Mouse (Mus musculus) testis, adult 2 months (tissue): ENCODE results near the gene Hat1.

Source experiments
- CTCF ChIP-seq: fragments of 200-500 bp; IDR thresholded peaks from 2 replicates; pipeline ENCODE4 v1.5.1; 2012; ENCODE audit warnings: low read depth, mild to moderate bottlenecking, inconsistent platforms, low read length, moderate library complexity; ENCODE audit not compliant: control insufficient read depth, insufficient read depth, insufficient replicate concordance
- POLR2A ChIP-seq: fragments of 200-500 bp; IDR thresholded peaks from 2 replicates; pipeline ENCODE4 v1.6.1; 2012; ENCODE audit warnings: low read depth, mild to moderate bottlenecking, inconsistent platforms, low read length, moderate library complexity; ENCODE audit not compliant: control insufficient read depth

DNA sequence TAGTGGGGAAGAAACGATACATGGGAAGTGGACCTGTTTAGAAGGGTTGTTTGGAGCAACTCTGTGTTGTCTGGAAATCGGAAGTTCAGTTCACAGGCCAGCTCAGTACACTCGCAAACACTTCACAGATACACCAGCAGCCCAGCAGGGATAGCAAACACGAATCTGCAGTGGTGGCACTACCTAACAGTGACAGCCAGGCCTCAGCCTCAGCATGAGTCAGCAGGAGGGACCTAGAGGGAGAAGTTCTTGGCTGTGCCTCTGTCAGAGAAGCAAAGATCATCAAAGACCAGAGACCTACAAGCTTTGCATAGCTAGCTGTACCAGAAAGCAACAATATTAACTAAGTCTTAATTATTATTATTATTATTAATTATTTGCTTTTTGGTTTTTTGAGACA, 6.8 kb upstream of the Hat1 start:
- TF ChIP-seq CTCF (no peak), POLR2A (no peak)
